Mouse (Mus musculus) neural tube, embryonic 15.5 days (tissue): ENCODE measurements around the gene Msl2. TPM values are rescaled to one million over a fixed set of nuclear protein-coding genes. Genes with fewer than 3 reads are reported as not detected.

ENCODE experiments used
- ATAC-seq: fragments of 200-750 bp; cut with Nextera tagmentation; 2 replicates; pipeline ENCODE4 v1.8.0; 2017; ENCODE audit warnings: mild to moderate bottlenecking, moderate TSS enrichment, moderate library complexity; ENCODE audit not compliant: low FRiP score
- H3K27ac ChIP-seq: fragments of 300-500 bp; sonication (generic); replicated peaks from 2 replicates; pipeline ENCODE4 v1.5.1; 2015; ENCODE audit warnings: mild to moderate bottlenecking, inconsistent platforms
- H3K27me3 ChIP-seq: fragments of 300-500 bp; sonication (generic); replicated peaks from 2 replicates; pipeline ENCODE4 v1.6.1; 2015; ENCODE audit warnings: inconsistent platforms
- H3K36me3 ChIP-seq: fragments of 300-500 bp; sonication (generic); 2 replicates; pipeline ENCODE4 v1.6.1; 2015; ENCODE audit warnings: inconsistent platforms
- H3K4me1 ChIP-seq: fragments of 300-500 bp; sonication (generic); 2 replicates; pipeline ENCODE4 v1.6.1; 2015; ENCODE audit warnings: inconsistent platforms
- H3K4me2 ChIP-seq: fragments of 300-500 bp; sonication (generic); 2 replicates; pipeline ENCODE4 v1.6.1; 2015; ENCODE audit warnings: inconsistent platforms, mild to moderate bottlenecking, moderate library complexity
- H3K4me3 ChIP-seq: fragments of 300-500 bp; sonication (generic); replicated peaks from 2 replicates; pipeline ENCODE4 v1.5.1; 2015; ENCODE audit warnings: mild to moderate bottlenecking, inconsistent platforms
- H3K9ac ChIP-seq: fragments of 300-500 bp; sonication (generic); replicated peaks from 2 replicates; pipeline ENCODE4 v1.6.1; 2015; ENCODE audit warnings: mild to moderate bottlenecking, inconsistent platforms
- H3K9me3 ChIP-seq: fragments of 300-500 bp; sonication (generic); replicated peaks from 2 replicates; pipeline ENCODE4 v1.6.1; 2016; ENCODE audit warnings: inconsistent platforms
- WGBS: fragments of 180-500 bp; shearing (Covaris S2); methylation state at CpG from one replicate; pipeline ENCODE4 v1.1.7; 2015; ENCODE audit warnings: mixed read lengths; 5-methylcytosine and 5-hydroxymethylcytosine counted together
- polyA plus RNA-seq: library from polyadenylated mRNA; unstranded; fragments of >200 nt; fragmentation: Nextera tagmentation; extraction: Ambion mirVana; gene quantifications from 2 replicates; pipeline ENCODE4 v1.2.1, GENCODE M21; 2015

Msl2 gene
- polyA plus RNA-seq, 1 experiment from 2014 or later = 3.9 TPM

- H3K4me1 ChIP-seq = peaks cover 40% of the 10 kb centered on the region
- H3K27ac ChIP-seq = no peak overlapping the region
- peak overlapping the region; percentile 100 for H3K9ac ChIP-seq
- H3K4me2 ChIP-seq = peak overlapping the region; percentile 87
- no peaks in the 10 kb centered on the region for H3K9me3 ChIP-seq
- H3K27me3 ChIP-seq = no peaks in the 10 kb centered on the region
- no peak for ATAC-seq
- peak overlapping the region; percentile 98 for H3K4me3 ChIP-seq
- no peaks in the 10 kb centered on the region for H3K36me3 ChIP-seq
- WGBS = under 1% methylated on average over 8 of the region's 8 CpGs
These were observed 1.8 kb downstream of the Msl2 start for GRCm38 (mm10) chr9:101075694-101076093.

GRCm38 (mm10) chr9:101076095-101076875 is 2.4 kb downstream of the Msl2 start:
- peak overlapping the region; percentile 98 for H3K4me3 ChIP-seq
- H3K9ac ChIP-seq = peak overlapping the region; percentile 100
- no peaks in the 10 kb centered on the region for H3K9me3 ChIP-seq
- no peaks in the 10 kb centered on the region for H3K27me3 ChIP-seq
- WGBS = under 1% methylated on average over 18 of the region's 18 CpGs
- peaks cover 44% of the 10 kb centered on the region for H3K4me1 ChIP-seq
- peak overlapping the region; percentile 87 for H3K4me2 ChIP-seq
- H3K36me3 ChIP-seq = no peaks in the 10 kb centered on the region
- ATAC-seq = no peak
- peak overlapping the region; percentile 38; the same call in 1 of the 2 replicates for H3K27ac ChIP-seq

- peak overlapping the region; percentile 100 for H3K9ac ChIP-seq
- ATAC-seq = no peak
These were observed 3.6 kb downstream of the Msl2 start for GRCm38 (mm10) chr9:101077486-101077885.

GRCm38 (mm10) chr9:101078579-101078978 is 4.7 kb downstream of the Msl2 start:
- no peaks in the 10 kb centered on the region for H3K36me3 ChIP-seq
- H3K4me1 ChIP-seq = peaks cover 45% of the 10 kb centered on the region
- H3K9me3 ChIP-seq = no peaks in the 10 kb centered on the region
- WGBS = 46% methylated on average over 4 of the region's 4 CpGs
- no peak for ATAC-seq
- no peak overlapping the region for H3K9ac ChIP-seq
- H3K27me3 ChIP-seq = no peaks in the 10 kb centered on the region
- no peak overlapping the region for H3K27ac ChIP-seq
- H3K4me2 ChIP-seq = peak overlapping the region; percentile 87
- peak overlapping the region; percentile 15 for H3K4me3 ChIP-seq

More at GRCm38 (mm10) chr9:101077486-101077885, 3.6 kb downstream of the Msl2 start:
- Histone ChIP-seq H3K9me3 (no peaks in the 10 kb centered on the region), H3K4me1 (peaks cover 47% of the 10 kb centered on the region), H3K36me3 (no peaks in the 10 kb centered on the region), H3K4me2 (peak overlapping the region; percentile 87), H3K27me3 (no peaks in the 10 kb centered on the region), H3K4me3 (peak overlapping the region; percentile 98), H3K27ac (no peak overlapping the region)

GRCm38 (mm10) chr9:101080046-101080685 is 6.3 kb downstream of the Msl2 start:
- peaks cover 45% of the 10 kb centered on the region for H3K4me1 ChIP-seq
- no peak for ATAC-seq
- no peak overlapping the region for H3K4me3 ChIP-seq
- no peak overlapping the region for H3K9ac ChIP-seq
- WGBS = 59% methylated on average over 3 of the region's 3 CpGs
- no peak overlapping the region for H3K27ac ChIP-seq
- H3K9me3 ChIP-seq = no peaks in the 10 kb centered on the region
- H3K27me3 ChIP-seq = no peaks in the 10 kb centered on the region
- peak overlapping the region; percentile 87; the same call in 1 of the 2 replicates for H3K4me2 ChIP-seq
- H3K36me3 ChIP-seq = no peaks in the 10 kb centered on the region

GRCm38 (mm10) chr9:101083728-101084127 is 9.8 kb downstream of the Msl2 start:
- H3K27me3 ChIP-seq = no peaks in the 10 kb centered on the region
- H3K9me3 ChIP-seq = no peaks in the 10 kb centered on the region
- no peaks in the 10 kb centered on the region for H3K36me3 ChIP-seq
- 88% methylated on average over 3 of the region's 3 CpGs for WGBS
- H3K4me2 ChIP-seq = no peak overlapping the region
- no peak for ATAC-seq
- no peak overlapping the region for H3K27ac ChIP-seq
- H3K9ac ChIP-seq = no peak overlapping the region
- peaks cover 27% of the 10 kb centered on the region for H3K4me1 ChIP-seq
- H3K4me3 ChIP-seq = no peak overlapping the region

GRCm38 (mm10) chr9:101095425-101095824 is 21.5 kb downstream of the Msl2 start:
- Histone ChIP-seq H3K4me1 (no peaks in the 10 kb centered on the region), H3K27ac (no peak overlapping the region), H3K4me3 (no peak overlapping the region), H3K9ac (no peak overlapping the region), H3K36me3 (no peaks in the 10 kb centered on the region), H3K27me3 (no peaks in the 10 kb centered on the region), H3K9me3 (no peaks in the 10 kb centered on the region), H3K4me2 (no peak overlapping the region)
- ATAC-seq = no peak
- 96% methylated on average over 4 of the region's 4 CpGs for WGBS

GRCm38 (mm10) chr9:101096461-101096860 is 22.6 kb downstream of the Msl2 start:
- peaks cover 10% of the 10 kb centered on the region; the same call in 1 of the 2 replicates for H3K36me3 ChIP-seq
- H3K9ac ChIP-seq = no peak overlapping the region
- no peak overlapping the region for H3K27ac ChIP-seq
- no peak overlapping the region for H3K4me3 ChIP-seq
- WGBS = 96% methylated on average over 3 of the region's 3 CpGs
- no peak for ATAC-seq
- H3K4me2 ChIP-seq = no peak overlapping the region
- no peaks in the 10 kb centered on the region for H3K4me1 ChIP-seq
- no peaks in the 10 kb centered on the region for H3K27me3 ChIP-seq
- no peaks in the 10 kb centered on the region for H3K9me3 ChIP-seq

GRCm38 (mm10) chr9:101097542-101097941 is 23.6 kb downstream of the Msl2 start:
- no peaks in the 10 kb centered on the region for H3K9me3 ChIP-seq
- no peak overlapping the region for H3K9ac ChIP-seq
- no peak overlapping the region for H3K4me2 ChIP-seq
- H3K4me1 ChIP-seq = no peaks in the 10 kb centered on the region
- H3K27ac ChIP-seq = no peak overlapping the region
- whole genome bisulfite sequencing = 76% methylated on average over 1 of the region's 1 CpGs
- H3K4me3 ChIP-seq = no peak overlapping the region
- no peak for ATAC-seq
- H3K36me3 ChIP-seq = peaks cover 17% of the 10 kb centered on the region
- H3K27me3 ChIP-seq = no peaks in the 10 kb centered on the region

- Histone ChIP-seq H3K4me1 (no peaks in the 10 kb centered on the region), H3K4me3 (no peak overlapping the region), H3K9me3 (no peaks in the 10 kb centered on the region), H3K27ac (no peak overlapping the region), H3K4me2 (no peak overlapping the region), H3K36me3 (peaks cover 17% of the 10 kb centered on the region), H3K27me3 (no peaks in the 10 kb centered on the region), H3K9ac (no peak overlapping the region)
- ATAC-seq = no peak
- 81% methylated on average over 6 of the region's 6 CpGs for WGBS
These were observed 25.5 kb downstream of the Msl2 start for GRCm38 (mm10) chr9:101099445-101099844.

- 90% methylated on average over 3 of the region's 3 CpGs for WGBS
- Histone ChIP-seq H3K4me2 (no peak overlapping the region), H3K27ac (no peak overlapping the region), H3K4me1 (no peaks in the 10 kb centered on the region), H3K9ac (no peak overlapping the region), H3K36me3 (peaks cover 19% of the 10 kb centered on the region), H3K27me3 (no peaks in the 10 kb centered on the region), H3K9me3 (no peaks in the 10 kb centered on the region), H3K4me3 (no peak overlapping the region)
- ATAC-seq = no peak
These were observed 26.3 kb downstream of the Msl2 start for GRCm38 (mm10) chr9:101100163-101100562.

- Histone ChIP-seq H3K27ac (no peak overlapping the region), H3K36me3 (peaks cover 19% of the 10 kb centered on the region), H3K9me3 (no peaks in the 10 kb centered on the region), H3K4me2 (no peak overlapping the region), H3K27me3 (no peaks in the 10 kb centered on the region), H3K4me3 (no peak overlapping the region), H3K4me1 (no peaks in the 10 kb centered on the region), H3K9ac (no peak overlapping the region)
- ATAC-seq = no peak
- WGBS = 92% methylated on average over 8 of the region's 8 CpGs
These were observed 27.6 kb downstream of the Msl2 start for GRCm38 (mm10) chr9:101101547-101101946.
